Mouse (Mus musculus): ENCODE data around the gene Sp6. TPM values are rescaled to one million over a fixed set of nuclear protein-coding genes. Genes with fewer than 3 reads are reported as not detected.

The Sp6 gene
- polyA plus RNA-seq, 1 experiment, result 1.4 TPM

DNA sequence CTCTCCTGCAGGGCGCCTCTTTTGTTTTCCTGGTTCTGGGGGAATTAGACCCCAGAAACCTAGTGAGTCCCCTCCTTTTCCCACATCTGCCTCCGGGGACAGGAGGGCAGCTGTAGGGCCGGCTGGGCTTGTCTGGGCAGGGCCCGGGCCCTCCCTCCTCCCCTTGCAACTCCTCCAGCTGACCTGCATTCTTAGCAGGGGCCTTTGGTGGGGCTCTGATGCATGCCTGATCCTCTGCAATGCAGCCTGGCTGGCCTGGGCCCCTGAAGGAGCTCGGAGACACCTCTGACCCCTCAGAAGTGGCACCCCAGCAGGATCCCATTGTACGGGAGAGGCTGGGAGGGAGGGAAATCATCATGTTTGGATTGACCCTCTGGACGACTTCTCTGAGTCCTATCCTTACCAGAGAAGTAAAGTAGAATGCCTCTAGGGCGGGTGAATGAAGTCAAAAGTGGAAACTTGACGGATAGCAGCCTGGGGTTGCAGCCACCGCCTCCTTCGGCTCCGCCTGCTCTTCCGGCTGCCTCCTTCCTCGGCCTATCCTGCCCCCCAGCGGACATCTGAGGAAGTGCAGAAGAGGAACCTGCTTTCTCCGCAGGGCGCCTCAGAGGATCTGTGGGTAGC lies 12.6 kb downstream of the Sp6 start:
- TF ChIP-seq CTCF (IDR thresholded peaks at IDR 0.05; ENCODE audit: borderline replicate concordance, insufficient read depth, low read depth, low read length) (peak; percentile 92), POLR2A (IDR thresholded peaks at IDR 0.05; ENCODE audit: borderline replicate concordance, insufficient read depth, low read length) (peak; percentile 23; the same call in 1 of the 2 replicates)
- Histone ChIP-seq H3K4me3 (replicated peaks; ENCODE audit: insufficient read depth, low read depth, low read length) (peak overlapping the region; percentile 48), H3K27ac (ENCODE audit: insufficient read depth, low read length) (no peak overlapping the region), H3K27me3 (ENCODE audit: control insufficient read depth, insufficient read depth, low read length) (no peaks in the 10 kb centered on the region; the same call in 1 of the 2 replicates), H3K4me1 (ENCODE audit: control insufficient read depth, insufficient read depth, low read length) (peaks cover 3% of the 10 kb centered on the region; the same call in 1 of the 2 replicates)
- WGBS, result 7% methylated on average over 17 of the region's 17 CpGs
- peak; percentile 82 to 88 for DNase-seq

GRCm38 (mm10) chr11:97029686-97030417 lies 16.7 kb downstream of the Sp6 start, which contains the start of gene Scrn2:
Scrn2 (plus strand) TSS chr11:97029938.
- Histone ChIP-seq H3K27ac (ENCODE audit: insufficient read depth, low read length) (no peak within 1 kb of the TSS), H3K4me1 (ENCODE audit: control insufficient read depth, insufficient read depth, low read length) (peaks cover 3% of the 10 kb centered on the region; the same call in 1 of the 2 replicates), H3K4me3 (replicated peaks; ENCODE audit: insufficient read depth, low read depth, low read length) (peak within 1 kb of the TSS; percentile 86), H3K27me3 (ENCODE audit: control insufficient read depth, insufficient read depth, low read length) (no peaks in the 10 kb centered on the region)
- peak; percentile 91 for TF ChIP-seq CTCF (IDR thresholded peaks at IDR 0.05; ENCODE audit: borderline replicate concordance, insufficient read depth, low read depth, low read length)
- no peak for TF ChIP-seq POLR2A (IDR thresholded peaks at IDR 0.05; ENCODE audit: borderline replicate concordance, insufficient read depth, low read length)
- peak; percentile 79 to 90 for DNase-seq
- WGBS, result under 1% methylated on average over 25 of the region's 25 CpGs

DNA sequence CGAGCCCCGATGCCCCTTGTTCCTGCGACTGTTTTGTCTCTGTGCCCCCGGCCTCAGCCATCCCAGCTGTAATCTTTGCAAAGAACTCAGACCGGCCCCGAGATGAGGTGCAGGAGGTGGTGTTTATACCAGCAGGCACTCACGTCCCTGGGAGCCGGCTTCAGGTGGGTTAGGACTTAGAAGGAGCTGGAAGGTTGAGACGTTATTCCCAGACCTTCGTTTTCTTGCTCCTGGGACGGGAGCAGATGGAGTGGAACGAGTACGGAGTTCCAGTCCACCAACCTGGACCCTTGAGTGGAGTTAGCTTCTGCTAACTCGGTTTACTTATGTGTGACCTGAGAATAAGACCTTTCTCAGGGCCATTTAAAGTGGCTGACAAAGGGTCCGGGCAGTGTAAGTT lies 17.2 kb downstream of the Sp6 start:
- H3K4me3 ChIP-seq (replicated peaks; ENCODE audit: insufficient read depth, low read depth, low read length), result peak overlapping the region; percentile 86
- 18% methylated on average over 15 of the region's 15 CpGs for WGBS
- TF ChIP-seq CTCF (IDR thresholded peaks at IDR 0.05; ENCODE audit: borderline replicate concordance, insufficient read depth, low read depth, low read length), result no peak
- no peak for TF ChIP-seq POLR2A (IDR thresholded peaks at IDR 0.05; ENCODE audit: borderline replicate concordance, insufficient read depth, low read length)
- peaks cover 3% of the 10 kb centered on the region; the same call in 1 of the 2 replicates for H3K4me1 ChIP-seq (ENCODE audit: control insufficient read depth, insufficient read depth, low read length)
- H3K27me3 ChIP-seq (ENCODE audit: control insufficient read depth, insufficient read depth, low read length), result no peaks in the 10 kb centered on the region
- DNase-seq, result no peak
- H3K27ac ChIP-seq (ENCODE audit: insufficient read depth, low read length), result no peak overlapping the region

- DNase-seq, result no peak
- no peak overlapping the region for H3K4me3 ChIP-seq (replicated peaks; ENCODE audit: insufficient read depth, low read depth, low read length)
- peaks cover 9% of the 10 kb centered on the region for H3K4me1 ChIP-seq (ENCODE audit: control insufficient read depth, insufficient read depth, low read length)
- no peak for TF ChIP-seq POLR2A (IDR thresholded peaks at IDR 0.05; ENCODE audit: borderline replicate concordance, insufficient read depth, low read length)
- TF ChIP-seq CTCF (IDR thresholded peaks at IDR 0.05; ENCODE audit: borderline replicate concordance, insufficient read depth, low read depth, low read length), result no peak
- WGBS, result 70% methylated on average over 12 of the region's 12 CpGs
- no peaks in the 10 kb centered on the region for H3K27me3 ChIP-seq (ENCODE audit: control insufficient read depth, insufficient read depth, low read length)
- H3K27ac ChIP-seq (ENCODE audit: insufficient read depth, low read length), result no peak overlapping the region
Measured at GRCm38 (mm10) chr11:97031977-97032376, 18.8 kb downstream of the Sp6 start.

DNA sequence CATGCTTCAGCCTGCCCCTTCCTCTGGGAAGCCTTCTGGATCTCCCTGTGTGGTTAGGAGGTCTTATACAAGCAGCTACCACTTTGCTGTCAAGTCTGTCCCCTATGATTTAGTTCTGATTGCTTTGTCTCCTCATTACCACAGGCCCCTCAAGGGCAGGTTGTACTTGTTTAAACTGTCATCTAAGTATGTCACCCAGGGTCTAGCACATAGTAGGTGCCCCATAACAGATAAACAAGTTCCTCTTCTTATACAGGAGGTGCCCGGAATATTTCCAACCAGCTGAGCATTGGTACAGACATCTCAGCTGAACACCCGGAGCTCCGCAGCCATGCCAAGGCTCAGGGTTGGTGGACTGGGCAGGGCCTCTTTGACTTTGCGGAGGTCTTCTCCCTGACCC lies 19.3 kb downstream of the Sp6 start:
- no peaks in the 10 kb centered on the region for H3K27me3 ChIP-seq (ENCODE audit: control insufficient read depth, insufficient read depth, low read length)
- H3K4me3 ChIP-seq (replicated peaks; ENCODE audit: insufficient read depth, low read depth, low read length), result no peak overlapping the region
- TF ChIP-seq POLR2A (IDR thresholded peaks at IDR 0.05; ENCODE audit: borderline replicate concordance, insufficient read depth, low read length) (no peak), CTCF (IDR thresholded peaks at IDR 0.05; ENCODE audit: borderline replicate concordance, insufficient read depth, low read depth, low read length) (no peak)
- no peak overlapping the region for H3K27ac ChIP-seq (ENCODE audit: insufficient read depth, low read length)
- no peak for DNase-seq
- H3K4me1 ChIP-seq (ENCODE audit: control insufficient read depth, insufficient read depth, low read length), result peaks cover 9% of the 10 kb centered on the region
- WGBS, result 93% methylated on average over 4 of the region's 4 CpGs

GRCm38 (mm10) chr11:97033781-97034180 lies 20.6 kb downstream of the Sp6 start:
- Histone ChIP-seq H3K27ac (ENCODE audit: insufficient read depth, low read length) (no peak overlapping the region), H3K27me3 (ENCODE audit: control insufficient read depth, insufficient read depth, low read length) (no peaks in the 10 kb centered on the region), H3K4me3 (replicated peaks; ENCODE audit: insufficient read depth, low read depth, low read length) (no peak overlapping the region), H3K4me1 (ENCODE audit: control insufficient read depth, insufficient read depth, low read length) (peaks cover 9% of the 10 kb centered on the region)
- no peak for DNase-seq
- WGBS, result 89% methylated on average over 4 of the region's 4 CpGs
- no peak for TF ChIP-seq POLR2A (IDR thresholded peaks at IDR 0.05; ENCODE audit: borderline replicate concordance, insufficient read depth, low read length)
- TF ChIP-seq CTCF (IDR thresholded peaks at IDR 0.05; ENCODE audit: borderline replicate concordance, insufficient read depth, low read depth, low read length), result no peak

DNA sequence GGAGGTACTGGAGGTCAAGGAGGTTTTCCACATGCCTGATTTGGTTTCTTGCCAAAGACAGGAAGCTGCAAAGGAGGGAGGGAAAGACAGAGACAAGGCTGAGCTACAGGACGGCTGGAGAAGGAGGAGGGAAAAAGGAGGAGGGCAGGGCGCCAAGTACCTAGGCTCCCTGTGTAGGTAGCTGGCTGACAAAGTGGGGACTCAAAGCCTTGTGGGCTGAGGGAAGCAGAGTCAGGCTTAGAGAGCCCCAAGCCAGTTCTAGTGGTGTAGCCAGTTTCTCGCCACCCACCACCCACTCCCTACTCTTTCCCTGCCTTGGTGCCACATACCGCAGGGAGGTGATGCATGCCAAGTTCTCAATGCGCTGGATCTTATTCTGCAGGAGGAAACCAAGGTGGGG lies 22.9 kb downstream of the Sp6 start:
- WGBS, result 51% methylated on average over 5 of the region's 5 CpGs
- TF ChIP-seq CTCF (IDR thresholded peaks at IDR 0.05; ENCODE audit: borderline replicate concordance, insufficient read depth, low read depth, low read length) (no peak), POLR2A (IDR thresholded peaks at IDR 0.05; ENCODE audit: borderline replicate concordance, insufficient read depth, low read length) (no peak)
- DNase-seq, result peak; percentile 44 to 51
- Histone ChIP-seq H3K27me3 (ENCODE audit: control insufficient read depth, insufficient read depth, low read length) (no peaks in the 10 kb centered on the region), H3K4me1 (ENCODE audit: control insufficient read depth, insufficient read depth, low read length) (peaks cover 5% of the 10 kb centered on the region; the same call in 1 of the 2 replicates), H3K27ac (ENCODE audit: insufficient read depth, low read length) (no peak overlapping the region), H3K4me3 (replicated peaks; ENCODE audit: insufficient read depth, low read depth, low read length) (no peak overlapping the region)

All from cerebellum, adult 2 months (tissue).